Mouse (Mus musculus) heart, embryonic 12.5 days (tissue): ENCODE results near the gene Lamtor4. TPM values are rescaled to one million over a fixed set of nuclear protein-coding genes. Genes with fewer than 3 reads are reported as not detected.

Experiments
- ATAC-seq: fragments of 200-750 bp; cut with Nextera tagmentation; 2 replicates; pipeline ENCODE4 v1.8.0; 2017; ENCODE audit warnings: moderate TSS enrichment, moderate library complexity; ENCODE audit not compliant: insufficient number of reproducible peaks, low FRiP score
- H3K27ac ChIP-seq: fragments of 300-500 bp; sonication (generic); 2 replicates; pipeline ENCODE4 v1.5.1; 2016; ENCODE audit warnings: mild to moderate bottlenecking, moderate library complexity; ENCODE audit not compliant: poor library complexity, severe bottlenecking
- H3K27me3 ChIP-seq: fragments of 300-500 bp; sonication (generic); replicated peaks from 2 replicates; pipeline ENCODE4 v1.6.1; 2016; ENCODE audit warnings: mild to moderate bottlenecking, moderate library complexity
- H3K36me3 ChIP-seq: fragments of 300-500 bp; sonication (generic); 2 replicates; pipeline ENCODE4 v1.6.1; 2016; ENCODE audit warnings: mild to moderate bottlenecking, moderate library complexity
- H3K4me1 ChIP-seq: fragments of 300-500 bp; sonication (generic); replicated peaks from 2 replicates; pipeline ENCODE4 v1.6.1; 2016; ENCODE audit warnings: mild to moderate bottlenecking
- H3K4me2 ChIP-seq: fragments of 300-500 bp; sonication (generic); 2 replicates; pipeline ENCODE4 v1.6.1; 2016; ENCODE audit warnings: mild to moderate bottlenecking, moderate library complexity
- H3K4me3 ChIP-seq: fragments of 300-500 bp; sonication (generic); 2 replicates; pipeline ENCODE4 v1.5.1; 2016; ENCODE audit warnings: mild to moderate bottlenecking
- H3K9ac ChIP-seq: fragments of 300-500 bp; sonication (generic); 2 replicates; pipeline ENCODE4 v1.6.1; 2016; ENCODE audit warnings: mild to moderate bottlenecking, moderate library complexity
- H3K9me3 ChIP-seq: fragments of 300-500 bp; sonication (generic); replicated peaks from 2 replicates; pipeline ENCODE4 v1.6.1; 2016; ENCODE audit warnings: mild to moderate bottlenecking, moderate library complexity
- WGBS: fragments of 180-500 bp; shearing (Covaris S2); methylation state at CpG from one replicate; pipeline ENCODE4 v1.1.7; 2016; 5-methylcytosine and 5-hydroxymethylcytosine counted together
- polyA plus RNA-seq: library from polyadenylated mRNA; unstranded; fragments of >200 nt; fragmentation: Nextera tagmentation; extraction: Ambion mirVana; gene quantifications from 2 replicates; pipeline ENCODE4 v1.2.1, GENCODE M21; 2016

Gene Lamtor4
- polyA plus RNA-seq, 1 experiment from 2014 or later: 70.7 TPM

DNA sequence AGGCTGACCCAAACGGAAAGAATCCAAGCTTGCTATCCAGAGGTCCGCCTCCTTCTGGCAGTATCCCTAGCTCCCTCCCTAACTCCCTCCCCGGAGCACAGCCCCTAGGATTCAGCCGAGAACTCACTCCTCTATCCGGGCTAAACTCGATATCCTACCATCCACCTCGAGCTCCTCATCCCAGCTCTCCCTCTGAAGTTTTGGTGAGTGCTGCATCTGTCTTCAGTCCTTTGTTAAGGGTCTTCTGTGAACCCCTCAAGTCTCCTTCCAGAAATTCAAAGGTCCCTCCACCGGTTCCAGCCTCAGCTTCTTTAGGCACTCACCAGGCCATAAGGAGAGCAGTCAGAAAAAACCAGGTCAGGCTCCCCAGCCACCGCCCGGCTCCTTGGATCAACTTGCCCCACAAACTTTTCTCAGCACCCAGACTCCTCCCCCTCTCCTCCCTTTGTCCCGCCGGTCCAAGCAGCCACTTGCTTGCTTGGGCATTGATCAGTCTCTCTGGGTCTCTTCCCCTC lies 17.2 kb downstream of the Lamtor4 start, which contains the start of gene Gal3st4:
Gene Gal3st4, minus strand, starts transcription at position 432 of the 515 bp plus-strand sequence.
- Histone ChIP-seq H3K4me3 (peak within 1 kb of the TSS; percentile 2; the same call in 1 of the 2 replicates), H3K9ac (peak within 1 kb of the TSS; percentile 21), H3K9me3 (no peaks in the 10 kb centered on the region), H3K27me3 (peaks cover 30% of the 10 kb centered on the region), H3K36me3 (peaks cover 11% of the 10 kb centered on the region), H3K4me1 (peaks cover 24% of the 10 kb centered on the region), H3K4me2 (peak within 1 kb of the TSS; percentile 54), H3K27ac (no peak within 1 kb of the TSS)
- WGBS: 1% methylated on average over 12 of the region's 12 CpGs
- ATAC-seq: no peak

GRCm38 (mm10) chr5:138274186-138274585 lies 18.9 kb downstream of the Lamtor4 start:
- no peak for ATAC-seq
- WGBS: 78% methylated on average over 8 of the region's 8 CpGs
- H3K36me3 ChIP-seq: peaks cover 12% of the 10 kb centered on the region
- no peak overlapping the region for H3K4me3 ChIP-seq
- peaks cover 30% of the 10 kb centered on the region for H3K27me3 ChIP-seq
- no peaks in the 10 kb centered on the region for H3K9me3 ChIP-seq
- H3K9ac ChIP-seq: no peak overlapping the region
- no peak overlapping the region for H3K27ac ChIP-seq
- H3K4me1 ChIP-seq: peaks cover 29% of the 10 kb centered on the region
- H3K4me2 ChIP-seq: no peak overlapping the region

GRCm38 (mm10) chr5:138275216-138276050 lies 20.2 kb downstream of the Lamtor4 start:
- Histone ChIP-seq H3K27ac (no peak overlapping the region), H3K4me1 (peaks cover 30% of the 10 kb centered on the region), H3K9me3 (0 out of 2 replicates have a peak, but pooled peaks cover 2% of the 10 kb centered on the region), H3K4me3 (peak overlapping the region; percentile 32), H3K36me3 (peaks cover 12% of the 10 kb centered on the region), H3K4me2 (peak overlapping the region; percentile 62), H3K9ac (peak overlapping the region; percentile 69), H3K27me3 (peaks cover 30% of the 10 kb centered on the region)
- WGBS: 24% methylated on average over 41 of the region's 41 CpGs
- ATAC-seq: no peak

DNA sequence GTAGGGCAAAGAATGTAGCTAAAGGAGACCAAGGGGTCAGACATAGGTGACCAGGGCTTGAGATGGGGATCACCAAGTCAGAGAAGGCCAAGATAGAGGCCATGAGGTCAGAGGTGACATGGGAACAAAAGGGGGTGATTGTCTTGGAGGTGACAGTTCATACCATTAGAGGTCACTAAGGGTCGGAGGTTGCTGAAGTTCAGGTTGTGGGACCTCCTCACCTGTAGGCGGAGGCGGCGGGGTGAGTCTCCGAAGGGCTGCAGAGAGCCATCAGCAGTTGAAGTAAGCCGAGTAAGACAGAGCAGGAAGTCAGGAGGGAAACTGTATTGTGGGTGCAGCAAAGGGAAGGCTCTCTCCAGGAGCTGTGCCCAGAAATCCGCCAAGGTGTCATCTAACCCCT lies 22.7 kb downstream of the Lamtor4 start:
- peaks cover 17% of the 10 kb centered on the region for H3K27me3 ChIP-seq
- H3K36me3 ChIP-seq: peaks cover 12% of the 10 kb centered on the region
- whole genome bisulfite sequencing: 84% methylated on average over 7 of the region's 7 CpGs
- no peak overlapping the region for H3K4me2 ChIP-seq
- no peak overlapping the region for H3K4me3 ChIP-seq
- no peak overlapping the region for H3K9ac ChIP-seq
- H3K9me3 ChIP-seq: peaks cover 7% of the 10 kb centered on the region; the same call in 1 of the 2 replicates
- ATAC-seq: no peak
- H3K4me1 ChIP-seq: peaks cover 17% of the 10 kb centered on the region
- no peak overlapping the region for H3K27ac ChIP-seq

DNA sequence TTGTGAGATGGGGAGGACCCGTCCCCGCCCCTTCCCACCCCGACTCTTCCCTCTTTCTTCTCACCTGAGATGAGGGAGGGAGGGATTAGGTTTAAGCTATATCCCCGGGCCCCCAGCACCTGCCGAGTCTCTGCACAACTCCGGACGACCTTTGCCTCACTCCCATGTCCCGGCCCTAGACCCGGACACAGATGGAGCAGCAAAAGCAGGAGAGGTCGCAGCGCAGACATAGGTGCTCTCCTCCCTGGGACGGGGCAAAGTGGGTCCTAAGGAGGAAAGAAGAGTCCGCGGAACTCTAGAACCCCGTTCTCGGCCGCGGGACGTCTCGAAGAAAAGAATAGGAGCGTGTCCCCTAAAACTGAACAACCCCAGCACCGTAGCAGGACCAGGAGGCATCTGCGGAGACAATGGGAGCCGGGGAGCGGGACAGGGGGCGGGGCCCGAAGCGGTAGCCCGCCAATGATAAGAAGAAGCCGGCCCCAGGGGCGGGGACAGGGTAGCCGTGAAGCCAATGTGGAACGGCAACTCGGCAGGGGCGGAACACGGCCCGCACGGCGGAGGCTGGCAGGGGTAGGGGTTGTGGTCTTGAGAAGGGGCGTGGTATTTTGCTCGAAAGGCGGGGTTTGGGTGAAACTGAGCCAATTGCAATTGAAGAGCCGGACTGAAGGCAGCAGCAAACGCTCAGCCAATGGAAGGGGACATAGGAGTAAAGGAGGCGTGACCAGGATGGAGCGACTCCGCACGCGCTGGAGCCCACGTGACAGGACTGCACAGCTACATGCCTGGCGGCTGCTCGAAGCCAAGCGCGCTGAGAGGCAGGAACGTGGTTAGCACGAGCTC lies 24.5 kb downstream of the Lamtor4 start, which contains the start of the genes Gm43720, Gpc2 and Stag3:
Gene Gm43720, minus strand, starts transcription at position 374 of the 840 bp plus-strand sequence.
Gene Gpc2, minus strand, starts transcription at position 421 of the 840 bp plus-strand sequence.
Gene Stag3, plus strand, starts transcription at position 656 of the 840 bp plus-strand sequence.
- Histone ChIP-seq H3K36me3 (peaks cover 12% of the 10 kb centered on the region), H3K9me3 (peaks cover 7% of the 10 kb centered on the region; the same call in 1 of the 2 replicates), H3K9ac (peak within 1 kb of the TSS; percentile 75), H3K4me1 (peaks cover 17% of the 10 kb centered on the region), H3K27ac (no peak within 1 kb of the TSS), H3K4me3 (peak within 1 kb of the TSS; percentile 67), H3K4me2 (peak within 1 kb of the TSS; percentile 80), H3K27me3 (peaks cover 4% of the 10 kb centered on the region)
- ATAC-seq: peak; percentile 98
- under 1% methylated on average over 56 of the region's 56 CpGs for WGBS

DNA sequence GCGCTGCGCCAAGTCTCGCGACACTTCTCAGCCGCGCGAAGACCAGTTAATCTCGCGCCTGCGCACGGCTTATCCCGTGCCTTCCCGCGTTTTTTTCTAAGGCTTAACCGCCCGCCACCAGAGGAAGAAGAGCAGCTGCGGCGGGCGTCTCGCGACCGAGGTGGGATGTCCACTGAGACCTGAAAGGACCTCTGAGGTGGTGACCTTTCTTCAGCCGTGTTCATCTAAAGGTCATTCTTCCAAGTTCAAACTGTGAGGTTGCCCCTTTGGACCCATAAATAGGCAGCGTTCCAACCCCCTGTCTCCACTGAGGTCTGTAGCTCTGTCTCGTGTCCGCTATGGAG lies 25.1 kb downstream of the Lamtor4 start:
- Histone ChIP-seq H3K4me1 (peaks cover 12% of the 10 kb centered on the region), H3K9me3 (peaks cover 7% of the 10 kb centered on the region; the same call in 1 of the 2 replicates), H3K27ac (no peak overlapping the region), H3K9ac (no peak overlapping the region), H3K27me3 (peaks cover 4% of the 10 kb centered on the region; the same call in 1 of the 2 replicates), H3K4me3 (peak overlapping the region; percentile 67), H3K36me3 (peaks cover 12% of the 10 kb centered on the region), H3K4me2 (peak overlapping the region; percentile 80)
- 19% methylated on average over 26 of the region's 26 CpGs for WGBS
- ATAC-seq: no peak

GRCm38 (mm10) chr5:138280829-138281228 lies 25.5 kb downstream of the Lamtor4 start:
- Histone ChIP-seq H3K9ac (no peak overlapping the region), H3K9me3 (peaks cover 7% of the 10 kb centered on the region; the same call in 1 of the 2 replicates), H3K4me1 (peaks cover 8% of the 10 kb centered on the region), H3K36me3 (peaks cover 12% of the 10 kb centered on the region), H3K27me3 (peaks cover 4% of the 10 kb centered on the region; the same call in 1 of the 2 replicates), H3K4me3 (no peak overlapping the region), H3K27ac (no peak overlapping the region), H3K4me2 (peak overlapping the region; percentile 80; the same call in 1 of the 2 replicates)
- WGBS: 88% methylated on average over 15 of the region's 15 CpGs
- no peak for ATAC-seq

GRCm38 (mm10) chr5:138281798-138282197 lies 26.5 kb downstream of the Lamtor4 start:
- peaks cover 7% of the 10 kb centered on the region; the same call in 1 of the 2 replicates for H3K9me3 ChIP-seq
- no peak for ATAC-seq
- 66% methylated on average over 2 of the region's 2 CpGs for WGBS
- H3K36me3 ChIP-seq: peaks cover 8% of the 10 kb centered on the region
- no peak overlapping the region for H3K9ac ChIP-seq
- no peak overlapping the region for H3K27ac ChIP-seq
- peaks cover 4% of the 10 kb centered on the region; the same call in 1 of the 2 replicates for H3K27me3 ChIP-seq
- H3K4me2 ChIP-seq: no peak overlapping the region
- H3K4me1 ChIP-seq: peaks cover 5% of the 10 kb centered on the region
- H3K4me3 ChIP-seq: no peak overlapping the region

DNA sequence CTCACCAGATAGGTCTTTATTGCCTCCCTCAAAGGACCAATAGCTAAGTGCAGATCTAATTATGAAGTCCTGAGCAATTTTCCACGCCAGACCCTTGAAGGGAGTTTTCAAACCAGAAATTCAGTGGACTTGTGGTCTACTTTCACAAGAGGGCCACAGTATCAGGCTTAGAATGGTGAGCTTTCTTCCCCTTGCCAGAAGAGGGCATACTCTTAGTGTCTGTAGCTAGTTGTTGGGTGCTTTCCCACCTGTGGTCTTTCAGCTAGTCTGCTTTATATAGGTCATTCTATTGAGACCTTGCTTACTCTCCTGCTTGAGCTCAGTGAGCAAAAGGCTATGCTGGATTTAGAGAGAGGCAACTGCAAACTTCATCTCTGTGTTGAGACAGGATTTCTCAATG lies 28.3 kb downstream of the Lamtor4 start:
- Histone ChIP-seq H3K9me3 (peaks cover 7% of the 10 kb centered on the region; the same call in 1 of the 2 replicates), H3K9ac (no peak overlapping the region), H3K4me2 (no peak overlapping the region), H3K4me3 (no peak overlapping the region), H3K27ac (no peak overlapping the region), H3K4me1 (peaks cover 5% of the 10 kb centered on the region), H3K27me3 (peaks cover 4% of the 10 kb centered on the region; the same call in 1 of the 2 replicates), H3K36me3 (no peaks in the 10 kb centered on the region)
- WGBS: 56% methylated on average over 1 of the region's 1 CpGs
- no peak for ATAC-seq

DNA sequence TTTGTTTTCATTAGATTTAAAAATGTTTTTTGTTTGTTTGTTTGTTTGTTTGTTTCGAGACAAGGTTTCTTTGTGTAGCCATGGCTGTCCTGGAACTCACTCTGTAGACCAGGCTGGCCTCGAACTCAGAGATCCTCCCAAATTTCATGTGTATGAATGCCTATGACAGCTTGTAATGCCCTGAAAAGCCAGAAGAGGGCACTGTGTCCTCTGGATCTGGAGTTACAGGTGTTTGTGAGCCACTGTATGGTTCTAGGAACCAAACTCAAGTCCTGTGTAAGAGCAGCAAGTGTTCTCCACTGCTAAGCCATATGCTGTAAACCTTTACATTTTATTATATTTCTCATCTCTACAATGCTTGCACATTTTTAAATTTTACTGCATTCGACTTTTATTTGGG lies 32.6 kb downstream of the Lamtor4 start:
- H3K9me3 ChIP-seq: no peaks in the 10 kb centered on the region
- no peaks in the 10 kb centered on the region for H3K27me3 ChIP-seq
- 69% methylated on average over 3 of the region's 3 CpGs for WGBS
- no peak overlapping the region for H3K9ac ChIP-seq
- no peak for ATAC-seq
- H3K36me3 ChIP-seq: no peaks in the 10 kb centered on the region
- no peaks in the 10 kb centered on the region for H3K4me1 ChIP-seq
- no peak overlapping the region for H3K4me3 ChIP-seq
- H3K27ac ChIP-seq: no peak overlapping the region
- no peak overlapping the region for H3K4me2 ChIP-seq
